Mouse (Mus musculus) brown adipose tissue, adult 24 weeks (tissue): Measurements from ENCODE around the gene Lrig1. TPM values are rescaled to one million over a fixed set of nuclear protein-coding genes. Genes with fewer than 3 reads are reported as not detected.
A peak's percentile ranks its signal among the peaks of the same experiment; 100 is the strongest.

Experiments
- H3K27ac ChIP-seq: fragments of 200-500 bp; replicated peaks from 2 replicates; pipeline ENCODE4 v1.5.1; 2012; ENCODE audit warnings: low read depth, mild to moderate bottlenecking, low read length
- H3K4me1 ChIP-seq: fragments of 200-500 bp; 2 replicates; pipeline ENCODE4 v1.6.1; 2012; ENCODE audit warnings: low read length, mixed read lengths; ENCODE audit not compliant: control insufficient read depth, insufficient read depth, insufficient read length
- H3K4me3 ChIP-seq: fragments of 200-500 bp; 2 replicates; pipeline ENCODE4 v1.5.1; 2012; ENCODE audit warnings: low read depth, mild to moderate bottlenecking, low read length, moderate library complexity; ENCODE audit not compliant: insufficient read depth
- polyA plus RNA-seq: library from polyadenylated mRNA; stranded (reverse); fragments of >200 nt; gene quantifications from 2 replicates; pipeline ENCODE4 v1.2.4, GENCODE M21; 2012; ENCODE audit not compliant: missing spikeins, insufficient read depth, insufficient read length

Lrig1 gene
- polyA plus RNA-seq, 1 experiment: 23.3 TPM

DNA sequence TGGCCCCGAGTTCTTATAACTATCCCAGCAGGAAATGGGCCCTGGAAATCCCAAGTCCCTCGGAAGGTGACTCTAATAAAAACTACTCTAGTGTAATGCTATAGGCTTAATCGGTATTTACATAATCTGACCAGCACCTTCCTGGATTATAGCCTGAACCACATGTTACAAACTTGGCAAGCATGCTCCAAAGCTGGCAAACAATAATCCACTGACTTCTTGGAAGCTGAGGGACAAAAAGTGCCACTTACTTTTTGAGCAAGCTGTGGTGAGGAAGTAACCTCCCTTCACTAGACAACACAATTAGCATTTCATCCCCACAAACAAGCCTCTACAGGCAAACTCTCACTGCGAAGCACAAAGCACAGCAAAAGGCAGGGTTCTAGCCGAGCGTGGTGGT, 30.6 kb downstream of the Lrig1 start:
- no peak overlapping the region for H3K27ac ChIP-seq
- H3K4me3 ChIP-seq: no peak overlapping the region
- H3K4me1 ChIP-seq: peaks cover 6% of the 10 kb centered on the region; the same call in 1 of the 2 replicates

DNA sequence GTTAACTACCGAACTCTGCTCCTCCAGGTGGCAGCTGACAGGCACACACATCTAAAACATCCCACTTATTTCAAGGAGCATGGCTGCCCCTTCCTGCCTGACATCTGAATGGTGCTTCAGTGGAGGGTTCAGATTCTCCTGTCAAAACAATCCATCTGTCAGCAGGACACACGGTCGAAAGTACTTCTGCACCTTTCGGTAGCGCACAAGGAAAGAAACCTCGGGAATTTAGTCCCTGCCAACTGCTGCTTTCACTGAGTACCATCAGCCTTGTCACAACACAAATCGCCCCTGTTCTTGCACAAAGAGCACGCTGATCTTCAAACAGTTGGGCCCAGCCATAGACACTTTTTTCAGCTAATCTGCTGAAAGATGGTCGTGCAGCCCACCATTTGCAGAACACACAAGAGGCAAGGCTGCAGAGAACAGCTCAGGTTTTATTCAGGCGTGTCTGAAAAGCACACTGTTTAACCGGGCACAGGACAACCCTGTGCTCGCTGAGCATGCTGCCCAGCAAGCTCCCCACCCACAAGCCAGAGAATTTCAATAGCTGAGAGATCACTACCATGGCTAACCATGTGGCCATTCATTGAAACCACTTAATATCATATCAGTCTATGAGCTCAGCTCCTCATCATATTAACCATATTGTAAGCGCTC, 31.6 kb downstream of the Lrig1 start:
- Histone ChIP-seq H3K4me3 (no peak overlapping the region), H3K27ac (no peak overlapping the region), H3K4me1 (peaks cover 6% of the 10 kb centered on the region; the same call in 1 of the 2 replicates)

DNA sequence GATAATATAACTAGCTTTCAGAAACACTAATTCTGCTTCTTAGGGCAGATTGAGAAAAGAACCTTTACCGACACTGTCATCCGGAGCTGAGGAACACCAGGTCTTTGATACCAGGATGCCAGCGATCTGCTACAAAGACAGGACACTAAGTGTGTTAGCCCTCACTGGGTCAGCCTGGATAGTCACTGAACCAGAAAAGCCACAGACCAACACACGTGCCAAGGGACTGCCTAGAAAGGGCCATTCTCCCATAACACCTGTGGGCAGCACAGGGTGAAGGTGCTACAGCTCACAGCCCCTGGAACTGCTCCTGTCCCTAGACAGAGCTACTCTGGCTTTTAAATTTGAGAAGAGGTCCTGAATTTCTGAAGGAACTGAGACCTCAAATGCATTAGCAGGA, 32.8 kb downstream of the Lrig1 start:
- no peak overlapping the region for H3K4me3 ChIP-seq
- H3K27ac ChIP-seq: no peak overlapping the region
- peaks cover 6% of the 10 kb centered on the region for H3K4me1 ChIP-seq

DNA sequence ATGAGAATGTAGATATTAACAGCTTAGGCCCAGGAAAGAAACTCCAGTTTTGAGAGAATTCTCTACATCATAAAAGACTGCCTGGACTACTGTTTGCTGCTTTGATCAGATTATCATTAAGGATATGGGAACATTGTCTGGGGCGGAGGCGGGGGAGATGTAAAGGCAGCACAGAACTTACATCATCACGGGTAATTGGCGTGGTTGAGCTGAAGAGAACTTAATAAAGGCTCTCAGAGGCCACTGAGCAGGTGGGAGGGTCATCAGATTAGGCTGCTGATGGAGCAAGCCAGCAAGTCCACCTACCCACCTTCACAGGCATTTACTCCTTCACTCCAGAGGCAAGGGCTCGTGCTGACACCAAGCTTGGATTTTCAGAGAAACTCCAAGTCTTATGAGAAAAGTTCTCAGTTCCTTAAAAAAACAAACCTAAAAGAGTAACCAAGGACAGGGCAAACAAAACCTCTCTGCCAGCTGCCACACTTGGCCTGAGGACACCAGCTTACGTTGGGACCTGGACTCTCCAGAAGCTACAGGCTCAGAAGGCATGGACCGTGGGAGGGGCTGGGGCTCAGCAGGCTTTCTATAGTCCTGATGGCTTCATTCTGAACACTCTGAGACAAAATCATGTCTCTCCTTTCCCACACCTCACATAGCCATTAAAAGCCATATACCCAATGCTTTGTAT, 33.4 kb downstream of the Lrig1 start:
- Histone ChIP-seq H3K27ac (0 out of 2 replicates have a peak overlapping the region, but pooled peaks have one; percentile 16), H3K4me3 (no peak overlapping the region), H3K4me1 (peaks cover 6% of the 10 kb centered on the region)

DNA sequence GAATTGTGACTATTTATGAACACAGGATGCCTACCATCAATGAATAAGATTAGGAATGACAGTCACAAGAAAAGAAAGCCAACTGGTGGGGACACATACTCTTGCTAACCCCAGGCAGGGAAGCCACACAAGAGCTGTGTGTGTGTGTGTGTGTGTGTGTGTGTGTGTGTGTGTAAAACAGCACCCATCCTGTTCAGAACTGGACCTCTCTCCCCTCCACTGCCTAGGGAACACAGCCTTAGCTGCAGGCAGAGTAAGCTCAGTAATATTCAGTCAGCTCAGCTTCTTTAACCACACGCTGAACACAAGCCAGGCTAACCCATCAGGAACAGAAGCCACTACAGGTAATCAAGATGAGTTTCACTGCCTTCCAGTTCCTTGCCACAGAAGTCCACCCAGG, 34.3 kb downstream of the Lrig1 start:
- no peak overlapping the region for H3K27ac ChIP-seq
- peaks cover 6% of the 10 kb centered on the region for H3K4me1 ChIP-seq
- no peak overlapping the region for H3K4me3 ChIP-seq

DNA sequence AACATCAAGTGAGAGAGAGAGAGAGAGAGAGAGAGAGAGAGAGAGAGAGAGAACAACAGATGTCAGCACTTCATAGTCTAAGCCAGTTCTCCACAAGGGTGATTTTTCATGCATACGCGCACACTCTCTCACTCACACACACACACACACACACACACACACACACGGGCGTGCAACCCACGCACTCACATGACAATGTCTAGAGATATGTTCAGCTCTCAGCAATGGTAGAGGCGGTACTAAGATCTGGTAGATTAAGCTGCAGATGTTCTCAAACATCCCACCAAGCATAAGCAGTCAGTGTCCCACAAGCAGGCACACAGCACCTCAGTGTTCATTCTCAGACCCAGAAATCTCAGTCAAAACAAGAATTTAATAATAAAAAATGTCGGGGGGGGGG, 34.7 kb downstream of the Lrig1 start:
- H3K4me3 ChIP-seq: no peak overlapping the region
- no peak overlapping the region for H3K27ac ChIP-seq
- peaks cover 10% of the 10 kb centered on the region for H3K4me1 ChIP-seq

DNA sequence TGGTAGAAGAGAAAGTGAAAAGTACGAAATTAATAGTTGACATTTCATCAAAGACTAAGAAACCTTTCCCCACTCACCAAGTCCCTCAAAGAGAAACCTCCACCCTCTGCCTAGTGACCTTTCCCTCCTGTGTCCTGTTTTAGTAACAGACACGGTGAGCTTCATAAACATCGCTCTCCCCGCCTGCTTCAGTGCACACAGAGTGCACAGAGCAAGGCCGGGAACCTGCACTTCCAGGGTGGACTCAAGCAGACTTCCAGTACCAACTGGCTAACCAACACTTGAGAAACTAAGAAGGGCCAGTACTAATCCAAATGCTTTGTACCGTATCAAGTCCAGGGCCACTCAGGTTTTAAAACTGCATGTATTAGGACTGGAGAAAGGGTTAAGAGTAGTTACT, 36.0 kb downstream of the Lrig1 start:
- H3K4me3 ChIP-seq: no peak overlapping the region
- no peak overlapping the region for H3K27ac ChIP-seq
- H3K4me1 ChIP-seq: peaks cover 7% of the 10 kb centered on the region

DNA sequence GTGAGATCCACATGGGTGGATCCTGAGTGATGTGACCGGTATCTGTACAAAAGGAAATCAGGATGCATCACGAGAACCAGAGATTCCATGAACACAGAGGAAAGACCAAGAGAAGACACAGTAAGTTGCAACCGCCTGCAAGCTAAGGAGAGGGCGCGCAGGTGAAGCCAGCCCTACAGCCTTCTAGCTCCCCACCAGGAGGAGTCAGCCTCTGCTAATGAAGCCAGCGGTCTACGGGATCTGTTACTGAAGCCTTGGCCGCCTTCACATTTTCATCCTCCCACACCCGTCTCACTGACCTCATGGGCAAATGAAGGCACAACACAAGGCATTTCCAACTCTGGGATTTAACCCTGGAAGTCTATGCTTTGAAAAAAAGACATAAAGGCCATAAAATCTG, 38.0 kb downstream of the Lrig1 start:
- H3K27ac ChIP-seq: no peak overlapping the region
- peaks cover 15% of the 10 kb centered on the region for H3K4me1 ChIP-seq
- no peak overlapping the region for H3K4me3 ChIP-seq

DNA sequence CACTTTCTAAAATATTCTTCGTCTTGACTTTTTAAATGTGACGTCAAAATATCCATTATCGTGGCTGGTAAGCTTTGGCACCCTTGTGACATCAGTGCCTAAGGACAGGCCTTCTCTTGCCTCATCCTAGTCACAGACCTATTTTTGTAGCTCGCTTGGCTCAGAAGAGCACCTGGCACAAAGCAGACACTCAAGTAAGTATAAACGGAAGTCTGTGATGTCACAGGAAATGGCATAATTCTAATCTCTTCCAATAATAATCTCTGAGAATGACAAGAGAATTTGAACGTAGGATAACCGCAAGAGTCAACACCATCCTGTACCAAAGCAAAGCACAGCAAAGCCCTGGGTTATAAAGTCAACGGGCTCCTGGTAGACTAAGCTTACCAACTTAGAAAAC, 38.6 kb downstream of the Lrig1 start:
- H3K4me1 ChIP-seq: peaks cover 12% of the 10 kb centered on the region
- H3K27ac ChIP-seq: no peak overlapping the region
- no peak overlapping the region for H3K4me3 ChIP-seq

DNA sequence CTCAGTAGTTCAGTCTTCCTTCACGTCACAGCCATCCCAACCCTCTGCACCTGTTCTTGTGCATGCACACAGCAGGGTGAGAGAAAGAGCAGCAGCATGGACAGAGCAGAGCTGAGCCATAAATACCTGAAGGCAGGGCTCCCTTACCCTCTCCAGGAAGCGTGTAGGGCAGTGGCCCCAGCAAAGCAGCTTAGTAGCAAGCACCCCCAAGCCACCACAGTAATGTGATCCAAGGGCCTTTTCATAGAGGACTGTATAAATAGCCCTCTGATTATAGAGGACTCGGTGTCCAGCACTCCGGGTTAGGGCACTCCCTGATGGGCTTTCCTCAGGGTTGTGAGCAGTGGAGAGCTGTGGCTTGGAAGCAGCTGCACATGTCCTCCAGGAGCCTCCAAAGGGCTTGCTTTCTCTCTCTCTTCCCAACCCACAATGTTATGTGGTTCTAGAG, 40.0 kb downstream of the Lrig1 start:
- peaks cover 19% of the 10 kb centered on the region for H3K4me1 ChIP-seq
- no peak overlapping the region for H3K27ac ChIP-seq
- no peak overlapping the region for H3K4me3 ChIP-seq

DNA sequence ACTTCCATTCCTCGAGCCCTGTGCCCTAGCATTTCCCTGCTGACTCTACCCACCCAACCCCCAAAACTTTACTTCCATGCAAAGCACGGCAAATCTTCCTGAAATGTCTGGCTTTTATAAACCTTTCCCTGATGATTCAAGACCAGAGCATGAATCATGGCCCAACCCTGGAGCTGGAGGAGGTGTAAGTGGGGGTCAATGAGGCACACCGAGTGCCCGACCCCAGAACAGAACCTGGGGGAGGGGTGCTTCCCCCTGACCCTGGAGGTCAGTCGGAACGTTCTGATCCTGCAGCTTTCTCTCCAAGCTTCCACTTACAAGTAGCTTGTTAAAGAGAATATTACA, 41.9 kb downstream of the Lrig1 start:
- peaks cover 20% of the 10 kb centered on the region for H3K4me1 ChIP-seq
- no peak overlapping the region for H3K4me3 ChIP-seq
- H3K27ac ChIP-seq: 0 out of 2 replicates have a peak overlapping the region, but pooled peaks have one; percentile 0

DNA sequence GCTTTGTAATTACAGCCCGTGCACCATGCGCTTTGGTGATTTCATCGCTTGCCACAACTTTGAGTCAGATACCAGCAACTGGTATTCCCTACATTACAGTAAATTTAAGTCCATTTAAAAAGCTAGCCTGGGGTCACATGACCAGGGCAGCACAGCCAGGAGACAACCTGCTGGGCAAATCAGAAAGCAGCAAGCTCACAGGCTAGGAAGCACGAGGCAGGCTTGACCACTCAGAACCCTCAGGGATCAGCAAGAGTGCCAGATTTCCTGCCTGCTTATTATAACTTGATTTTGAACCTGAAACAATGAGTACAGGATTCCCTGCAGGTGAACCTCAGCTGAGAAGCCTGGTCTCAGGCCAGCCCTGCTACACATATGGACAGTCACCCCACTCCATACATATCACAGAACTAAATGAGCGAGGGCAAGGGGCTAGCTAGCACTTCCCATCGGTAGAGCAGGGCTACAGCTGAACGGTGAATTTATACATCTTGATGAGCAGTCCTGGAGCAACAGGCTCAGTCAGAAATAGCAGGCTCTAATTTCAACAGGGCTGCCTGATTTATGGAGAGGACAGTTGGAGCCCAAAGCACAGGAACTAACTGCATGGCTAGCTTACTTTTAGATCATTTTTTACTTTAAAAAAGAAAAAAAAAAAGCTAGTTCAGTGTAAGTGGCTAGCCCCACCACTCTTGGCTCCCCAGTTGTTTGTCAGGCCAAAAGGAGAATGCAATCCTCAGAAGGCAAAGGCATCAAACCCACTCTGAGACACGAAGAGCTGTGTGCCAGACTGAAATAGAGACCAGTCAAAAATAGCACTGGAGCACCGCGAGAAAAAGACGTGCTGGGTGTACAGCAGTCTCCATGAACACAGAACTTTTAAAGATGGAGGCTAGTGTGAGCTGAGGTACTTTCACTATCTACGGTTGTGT, 42.5 kb downstream of the Lrig1 start:
- no peak overlapping the region for H3K4me3 ChIP-seq
- peak overlapping the region; percentile 1; the same call in 1 of the 2 replicates for H3K27ac ChIP-seq
- peaks cover 20% of the 10 kb centered on the region for H3K4me1 ChIP-seq

DNA sequence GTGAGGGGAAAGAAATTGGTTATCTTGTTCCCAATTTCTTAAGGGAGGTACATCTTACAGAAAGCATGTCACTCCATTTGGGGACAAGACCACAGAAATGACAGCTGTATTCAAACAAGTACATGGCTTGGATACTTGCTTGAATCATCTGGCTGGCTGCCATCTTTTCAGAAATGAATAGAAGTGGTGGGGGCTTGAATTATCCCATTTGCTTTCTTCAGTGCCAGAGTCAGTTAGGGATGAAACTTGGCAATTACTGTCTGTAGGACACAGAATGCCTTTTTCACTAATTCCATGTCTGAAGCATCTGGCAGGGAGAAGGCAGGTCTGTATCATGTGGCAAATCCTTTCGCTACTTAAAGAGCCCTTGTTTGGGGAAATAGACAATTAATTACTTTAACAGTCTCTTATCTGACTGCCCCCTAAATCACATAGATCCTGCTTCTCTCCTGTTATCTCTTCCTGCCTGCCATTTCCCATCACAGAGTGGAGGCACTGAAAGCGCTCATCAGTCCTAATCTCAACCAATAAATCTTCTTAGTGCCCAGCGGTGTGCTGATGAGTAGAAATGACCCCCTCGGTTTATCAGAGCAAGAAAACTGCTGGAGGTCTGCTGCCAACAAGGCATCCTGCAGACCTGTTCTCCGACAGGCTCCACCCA, 44.0 kb downstream of the Lrig1 start:
- H3K4me3 ChIP-seq: no peak overlapping the region
- no peak overlapping the region for H3K27ac ChIP-seq
- H3K4me1 ChIP-seq: peaks cover 20% of the 10 kb centered on the region

DNA sequence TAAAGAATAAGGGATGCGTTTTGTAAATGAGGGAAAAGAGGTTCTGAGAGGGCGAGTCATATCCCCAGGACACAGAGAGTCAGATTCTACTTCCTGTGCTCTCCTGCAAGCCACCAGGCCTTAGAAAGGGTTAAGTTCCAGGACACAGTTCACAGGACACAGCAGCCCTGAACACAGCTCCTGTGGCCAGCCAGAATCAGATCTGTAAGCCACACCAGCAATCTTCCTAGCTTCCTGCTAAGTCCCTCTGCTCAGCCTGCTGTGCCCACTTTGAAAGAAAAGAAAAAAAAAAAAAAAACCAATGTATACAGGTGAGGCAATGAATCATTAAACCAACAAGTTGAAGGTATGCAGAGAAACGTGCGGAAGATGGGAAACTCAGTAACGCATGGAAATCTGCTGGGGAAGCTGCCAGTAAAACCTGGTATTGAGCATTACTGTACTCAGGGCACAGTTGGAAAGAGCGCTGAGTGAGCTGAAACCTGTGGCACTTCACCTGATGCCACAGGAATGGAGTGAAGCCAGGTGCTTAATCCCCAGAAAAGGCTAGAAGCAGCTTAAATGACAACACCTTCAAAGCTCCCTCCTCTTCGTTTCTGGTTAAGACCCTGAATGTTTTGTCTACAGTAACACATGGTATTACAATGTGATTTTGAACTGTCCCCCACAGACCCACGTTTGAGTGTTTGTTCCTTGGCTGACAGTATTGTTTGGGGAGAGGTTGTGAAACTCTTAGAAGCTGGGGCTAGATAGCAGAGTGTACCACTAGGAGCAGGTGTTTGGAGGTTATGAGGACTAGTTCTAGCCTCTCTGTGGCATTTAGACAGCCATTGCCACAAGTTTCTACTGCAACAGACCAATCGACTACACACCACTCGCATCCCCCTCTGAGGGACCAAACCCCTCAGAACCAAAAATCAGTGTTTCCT, 46.3 kb downstream of the Lrig1 start:
- Histone ChIP-seq H3K4me1 (peaks cover 19% of the 10 kb centered on the region), H3K27ac (no peak overlapping the region), H3K4me3 (no peak overlapping the region)
